Mouse (Mus musculus): ENCODE data around the gene Gbf1.

- TF ChIP-seq CTCF (IDR thresholded peaks at IDR 0.05; ENCODE audit: low read depth, low read length) (no peak), GATA1 (IDR thresholded peaks at IDR 0.05; ENCODE audit: borderline replicate concordance, low read length) (no peak), GATA2 (IDR thresholded peaks at IDR 0.05; ENCODE audit: borderline replicate concordance, low read depth, low read length) (no peak), POLR2AphosphoS5 (IDR thresholded peaks at IDR 0.05; ENCODE audit: insufficient replicate concordance, low read depth, low read length) (no peak)
Observed at GRCm38 (mm10) chr19:46320076-46320785, 167.9 kb downstream of the Gbf1 start.

All from G1E (cell line).